Mouse (Mus musculus) kidney, postnatal 25 days (tissue): ENCODE results near the gene Gm17019.
A peak's percentile ranks its signal among the peaks of the same experiment; 100 is the strongest.
"Not testable (repeated sequence)": the region's sequence is repeated elsewhere in the genome, so short reads cannot be mapped to it uniquely, and the experiment has no call there.

ENCODE experiments used
- DNase-seq, 2 experiments: peaks; one replicate each; pipeline ENCODE4 v3.0.0; 2021; ENCODE audit warnings: mixed read lengths in 2 of 2

Gm17019 gene

GRCm38 (mm10) chr5:14996670-14997249, 36.0 kb downstream of the Gm17019 start:
- DNase-seq, result not testable (repeated sequence)

GRCm38 (mm10) chr5:14994124-14994523, 38.7 kb downstream of the Gm17019 start:
- not testable (repeated sequence) for DNase-seq

GRCm38 (mm10) chr5:14990375-14991158, 42.2 kb downstream of the Gm17019 start:
- DNase-seq, result not testable (repeated sequence)

- peak in 1 of 2 experiments; percentile 7 for DNase-seq
These were observed 46.0 kb downstream of the Gm17019 start for GRCm38 (mm10) chr5:14986649-14987387.
